Mouse (Mus musculus) kidney, adult 2 months (tissue): ENCODE measurements around the gene Olfr1178.

Source experiments
- CTCF ChIP-seq: fragments of 200-500 bp; conservative IDR thresholded peaks from 2 replicates; pipeline ENCODE4 v1.5.1; 2011; ENCODE audit warnings: low read depth, mild to moderate bottlenecking, control low read depth, low read length, moderate library complexity, mixed read lengths; ENCODE audit not compliant: insufficient read depth, insufficient read length
- POLR2A ChIP-seq: fragments of 200-500 bp; IDR thresholded peaks from one replicate; pipeline ENCODE4 v1.6.1; 2011; ENCODE audit warnings: low read depth, low read length, control low read depth

DNA sequence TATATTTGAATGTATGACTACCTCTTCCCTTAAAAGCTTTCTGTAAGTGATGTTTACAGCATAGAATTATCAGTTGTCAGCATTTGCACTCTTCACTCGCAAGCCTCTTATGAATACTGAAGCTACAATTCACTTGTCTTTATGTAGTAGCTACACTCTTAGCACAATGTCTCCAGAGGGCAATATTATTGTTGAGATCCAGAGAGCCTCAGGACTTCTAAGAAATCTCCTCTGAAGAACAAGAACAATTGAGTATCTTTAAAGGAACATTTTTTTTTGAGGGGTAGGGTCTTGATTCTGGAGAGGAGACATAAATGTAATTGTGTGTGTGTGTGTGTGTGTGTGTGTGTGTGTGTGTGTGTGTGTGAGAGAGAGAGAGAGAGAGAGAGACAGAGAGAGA lies 39.2 kb downstream of the Olfr1178 start, which contains the start of gene Olfr1181:
- TF ChIP-seq CTCF, result no peak
- no peak for TF ChIP-seq POLR2A
